Mouse (Mus musculus) liver, postnatal 0 days (tissue): ENCODE data around the gene Fam83c. TPM values are rescaled to one million over a fixed set of nuclear protein-coding genes. Genes with fewer than 3 reads are reported as not detected.

ENCODE experiments used
- ATAC-seq: fragments of 200-750 bp; cut with Nextera tagmentation; 2 replicates; pipeline ENCODE4 v1.8.0; 2017; ENCODE audit warnings: mild to moderate bottlenecking, moderate library complexity
- DNase-seq: peaks from one replicate; pipeline ENCODE4 v3.0.0-alpha.2; 2016
- H3K27ac ChIP-seq: fragments of 300-500 bp; sonication (generic); 2 replicates; pipeline ENCODE4 v1.5.1; 2014; ENCODE audit warnings: antibody characterized with exemption, moderate library complexity, mild to moderate bottlenecking, low read depth
- H3K27me3 ChIP-seq: fragments of 300-500 bp; sonication (generic); 2 replicates; pipeline ENCODE4 v1.6.1; 2014; ENCODE audit warnings: low read length, control low read depth, mixed read lengths; ENCODE audit not compliant: insufficient read depth
- H3K36me3 ChIP-seq: fragments of 300-500 bp; sonication (generic); replicated peaks from 2 replicates; pipeline ENCODE4 v1.6.1; 2014; ENCODE audit warnings: mild to moderate bottlenecking, control low read depth, low read length, moderate library complexity, mixed read lengths; ENCODE audit not compliant: insufficient read depth
- H3K4me1 ChIP-seq: fragments of 300-500 bp; sonication (generic); 2 replicates; pipeline ENCODE4 v1.6.1; 2014; ENCODE audit warnings: antibody characterized with exemption, mild to moderate bottlenecking, control low read depth; ENCODE audit not compliant: insufficient read depth
- H3K4me2 ChIP-seq: fragments of 300-500 bp; sonication (generic); 2 replicates; pipeline ENCODE4 v1.6.1; 2014; ENCODE audit warnings: low read depth, mild to moderate bottlenecking, low read length, moderate library complexity, mixed read lengths
- H3K4me3 ChIP-seq: fragments of 300-500 bp; sonication (generic); 2 replicates; pipeline ENCODE4 v1.5.1; 2014; ENCODE audit warnings: low read depth, low read length
- H3K9ac ChIP-seq: fragments of 300-500 bp; sonication (generic); replicated peaks from 2 replicates; pipeline ENCODE4 v1.6.1; 2014; ENCODE audit warnings: mild to moderate bottlenecking, moderate library complexity
- H3K9me3 ChIP-seq: fragments of 300-500 bp; sonication (generic); 2 replicates; pipeline ENCODE4 v1.6.1; 2016; ENCODE audit warnings: mild to moderate bottlenecking, control low read depth, low read length, mixed read lengths
- CTCF ChIP-seq: sonication (generic); IDR thresholded peaks from 2 replicates; pipeline ENCODE4 v1.5.1; 2016; ENCODE audit warnings: antibody characterized with exemption, low read depth
- EP300 ChIP-seq: IDR thresholded peaks from 2 replicates; pipeline ENCODE4 v1.6.1; 2016; ENCODE audit warnings: antibody characterized with exemption, low read depth, mild to moderate bottlenecking
- WGBS: fragments of 180-500 bp; shearing (Covaris S2); extraction: QIAGEN DNeasy Blood & Tissue Kit; methylation state at CpG from one replicate; pipeline ENCODE4 v1.1.7; 2014; ENCODE audit not compliant: insufficient replicate concordance; 5-methylcytosine and 5-hydroxymethylcytosine counted together
- polyA plus RNA-seq: library from polyadenylated mRNA; unstranded; fragments of >200 nt; fragmentation: Nextera tagmentation; extraction: Ambion mirVana; gene quantifications from 2 replicates; pipeline ENCODE4 v1.2.1, GENCODE M21; 2015

The Fam83c gene
- polyA plus RNA-seq, 1 experiment from 2014 or later = 0.19 TPM

GRCm38 (mm10) chr2:155820779-155821178, 13.9 kb downstream of the Fam83c start:
- Histone ChIP-seq H3K27ac (peak overlapping the region; percentile 88; the same call in 1 of the 2 replicates), H3K36me3 (peaks cover 37% of the 10 kb centered on the region), H3K4me2 (no peak overlapping the region), H3K9ac (no peak overlapping the region), H3K27me3 (no peaks in the 10 kb centered on the region), H3K4me3 (no peak overlapping the region), H3K9me3 (no peaks in the 10 kb centered on the region), H3K4me1 (peaks cover 19% of the 10 kb centered on the region)
- no peak for DNase-seq
- ATAC-seq = no peak
- TF ChIP-seq CTCF (no peak), EP300 (no peak)
- 84% methylated on average over 5 of the region's 5 CpGs for WGBS

DNA sequence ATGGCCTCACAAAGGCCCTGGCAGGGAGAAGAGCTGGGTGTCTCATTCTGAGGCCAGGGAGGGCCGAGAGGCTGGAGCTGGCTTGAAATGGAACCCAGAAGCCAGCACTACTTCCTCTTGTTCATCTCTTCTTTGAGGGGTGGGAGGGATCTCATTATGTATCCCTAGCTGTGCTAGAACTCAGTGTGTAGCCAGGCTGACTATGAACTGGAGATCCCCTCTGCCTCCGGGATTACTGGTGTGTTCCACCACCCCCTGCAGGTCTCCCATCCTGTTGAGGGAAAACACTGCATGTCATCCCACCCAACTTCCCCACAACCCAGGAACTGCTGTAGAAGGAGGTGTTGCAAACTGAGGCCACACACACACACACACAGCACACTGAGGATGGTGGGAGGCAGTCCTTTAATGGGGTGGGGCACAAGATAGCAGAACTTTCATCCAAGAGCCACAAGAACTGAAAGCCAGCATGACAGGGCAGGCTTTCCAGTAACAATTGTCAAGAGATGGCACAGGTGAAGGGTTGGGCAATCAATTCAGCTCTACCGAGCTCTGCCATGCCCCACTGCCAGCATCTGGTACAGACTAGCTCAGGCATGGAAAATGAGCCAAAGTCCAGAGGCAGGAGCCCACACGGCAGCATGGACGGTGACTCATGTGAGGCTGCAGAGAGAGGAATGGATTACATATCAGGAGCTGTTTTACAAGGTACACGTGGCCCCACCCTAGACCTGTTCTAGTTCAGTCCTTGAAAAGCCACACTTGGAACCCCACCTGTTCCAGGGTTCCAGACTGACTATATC, 15.0 kb downstream of the Fam83c start:
- no peak for DNase-seq
- Histone ChIP-seq H3K27ac (peak overlapping the region; percentile 88), H3K4me1 (peaks cover 15% of the 10 kb centered on the region), H3K27me3 (no peaks in the 10 kb centered on the region), H3K4me3 (0 out of 2 replicates have a peak overlapping the region, but pooled peaks have one; percentile 80), H3K36me3 (peaks cover 34% of the 10 kb centered on the region), H3K9me3 (no peaks in the 10 kb centered on the region), H3K9ac (0 out of 2 replicates have a peak overlapping the region, but pooled peaks have one; percentile 0), H3K4me2 (peak overlapping the region; percentile 99)
- ATAC-seq = peak; percentile 11
- WGBS = 53% methylated on average over 6 of the region's 6 CpGs
- TF ChIP-seq EP300 = no peak
- TF ChIP-seq CTCF = no peak

DNA sequence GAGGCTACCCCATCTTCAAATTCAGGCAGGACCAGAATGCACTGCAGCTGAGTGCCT, 15.4 kb downstream of the Fam83c start, which contains the start of gene BC029722:
Gene BC029722, minus strand, starts transcription at position 35 of the 57 bp plus-strand sequence.
- Histone ChIP-seq H3K9ac (peak within 1 kb of the TSS; percentile 91), H3K4me3 (peak within 1 kb of the TSS; percentile 80), H3K27me3 (no peaks in the 10 kb centered on the region), H3K36me3 (peaks cover 34% of the 10 kb centered on the region), H3K4me1 (peaks cover 15% of the 10 kb centered on the region), H3K27ac (peak within 1 kb of the TSS; percentile 88), H3K9me3 (no peaks in the 10 kb centered on the region), H3K4me2 (peak within 1 kb of the TSS; percentile 99)
- DNase-seq = no peak
- TF ChIP-seq CTCF (no peak), EP300 (no peak)
- ATAC-seq = no peak

DNA sequence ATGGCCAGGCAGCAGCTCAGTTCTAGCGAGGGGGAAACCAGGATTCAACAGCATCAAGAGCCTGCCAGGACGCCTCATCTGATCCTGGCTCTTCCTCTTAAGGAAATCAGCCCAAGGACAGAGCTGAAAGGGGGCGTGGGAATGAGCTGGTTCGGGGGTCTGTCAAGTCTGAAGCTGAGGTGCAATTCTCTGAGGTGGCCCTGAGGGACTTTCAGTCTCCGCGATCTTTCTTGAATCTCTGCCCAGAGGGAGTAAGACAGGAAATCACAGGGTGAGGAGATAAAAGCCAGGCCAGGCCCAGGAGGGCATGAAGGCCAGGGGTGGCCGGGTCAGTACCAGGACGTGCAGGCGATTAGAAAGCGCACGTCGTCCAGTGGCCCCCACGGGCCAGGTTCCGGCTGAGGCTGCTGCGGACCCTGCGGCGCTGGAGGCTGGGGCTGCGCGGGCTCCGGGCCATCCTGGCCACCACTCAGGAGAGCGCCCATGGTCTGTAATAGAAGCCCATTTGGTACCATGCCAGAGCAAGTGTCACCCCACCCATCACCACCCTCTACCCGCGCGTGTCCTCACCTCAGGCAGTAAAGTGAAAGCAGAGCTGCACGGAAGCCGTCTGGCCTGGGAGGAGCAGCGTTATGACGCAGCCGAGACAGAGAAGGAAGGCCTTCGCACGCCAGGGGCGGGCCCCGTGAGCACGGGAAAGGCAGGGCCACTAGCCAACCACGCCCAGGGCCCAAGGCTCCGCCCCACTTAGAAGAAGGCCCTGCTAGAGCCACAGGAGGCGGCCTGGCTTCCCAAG, 15.9 kb downstream of the Fam83c start:
- TF ChIP-seq EP300 = no peak
- TF ChIP-seq CTCF = no peak
- Histone ChIP-seq H3K4me1 (peaks cover 15% of the 10 kb centered on the region), H3K9ac (peak overlapping the region; percentile 91), H3K4me3 (peak overlapping the region; percentile 80), H3K27me3 (no peaks in the 10 kb centered on the region), H3K36me3 (peaks cover 34% of the 10 kb centered on the region), H3K27ac (peak overlapping the region; percentile 88), H3K4me2 (peak overlapping the region; percentile 99), H3K9me3 (no peaks in the 10 kb centered on the region)
- WGBS = 2% methylated on average over 34 of the region's 37 CpGs
- ATAC-seq = peak; percentile 97
- peak; percentile 97 for DNase-seq

- no peak overlapping the region for H3K27ac ChIP-seq
- ATAC-seq = no peak
- TF ChIP-seq CTCF = no peak
- TF ChIP-seq EP300 = no peak
- H3K4me2 ChIP-seq = peak overlapping the region; percentile 99
- no peak overlapping the region for H3K9ac ChIP-seq
- H3K9me3 ChIP-seq = no peaks in the 10 kb centered on the region
- peaks cover 21% of the 10 kb centered on the region for H3K36me3 ChIP-seq
- no peak overlapping the region; the same call in 1 of the 2 replicates for H3K4me3 ChIP-seq
- no peaks in the 10 kb centered on the region for H3K27me3 ChIP-seq
- DNase-seq = peak; percentile 45
- peaks cover 15% of the 10 kb centered on the region for H3K4me1 ChIP-seq
- 62% methylated on average over 10 of the region's 10 CpGs for WGBS
Observed at GRCm38 (mm10) chr2:155817301-155818245, 17.1 kb downstream of the Fam83c start.

DNA sequence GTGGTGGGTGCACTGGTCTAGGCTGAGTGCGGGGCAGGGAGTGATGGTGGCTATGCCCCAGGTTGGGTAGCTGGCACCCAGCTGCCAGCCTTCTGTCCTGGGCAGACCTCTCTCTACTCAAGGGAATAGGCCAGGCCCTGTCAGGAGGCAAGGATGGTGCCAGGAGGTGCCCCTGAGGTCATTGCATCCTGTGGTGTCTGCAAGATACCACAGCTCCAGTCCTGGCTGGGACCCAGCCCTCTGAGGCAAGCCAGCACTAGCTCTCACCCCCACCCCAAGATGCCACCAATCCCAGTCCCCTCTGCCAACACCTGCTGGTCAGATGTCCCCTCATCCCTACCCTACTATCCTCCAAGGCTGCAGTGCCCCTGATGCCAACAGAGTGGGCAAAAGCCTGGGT, 18.5 kb downstream of the Fam83c start:
- Histone ChIP-seq H3K4me1 (peaks cover 15% of the 10 kb centered on the region), H3K9me3 (no peaks in the 10 kb centered on the region), H3K4me2 (no peak overlapping the region), H3K4me3 (no peak overlapping the region), H3K9ac (no peak overlapping the region), H3K27ac (no peak overlapping the region), H3K36me3 (peaks cover 10% of the 10 kb centered on the region), H3K27me3 (no peaks in the 10 kb centered on the region)
- 100% methylated on average over 1 of the region's 1 CpGs for WGBS
- no peak for TF ChIP-seq EP300
- TF ChIP-seq CTCF = no peak
- ATAC-seq (no peak), DNase-seq (no peak)
